Mouse (Mus musculus) brain, embryonic 14.5 days (tissue): Measurements from ENCODE around the gene Araf.

ENCODE experiments used
- CTCF ChIP-seq: fragments of 200-500 bp; IDR thresholded peaks from 2 replicates; pipeline ENCODE4 v1.5.1; 2012; ENCODE audit warnings: inconsistent platforms, mild to moderate bottlenecking, moderate library complexity, borderline replicate concordance; ENCODE audit not compliant: insufficient read depth, insufficient read length; ENCODE audit errors: extremely low read depth
- POLR2A ChIP-seq: fragments of 200-500 bp; IDR thresholded peaks from 2 replicates; pipeline ENCODE4 v1.6.1; 2012; ENCODE audit warnings: mild to moderate bottlenecking, inconsistent platforms, borderline replicate concordance; ENCODE audit not compliant: poor library complexity, insufficient read depth, insufficient read length, severe bottlenecking; ENCODE audit errors: extremely low read depth

DNA sequence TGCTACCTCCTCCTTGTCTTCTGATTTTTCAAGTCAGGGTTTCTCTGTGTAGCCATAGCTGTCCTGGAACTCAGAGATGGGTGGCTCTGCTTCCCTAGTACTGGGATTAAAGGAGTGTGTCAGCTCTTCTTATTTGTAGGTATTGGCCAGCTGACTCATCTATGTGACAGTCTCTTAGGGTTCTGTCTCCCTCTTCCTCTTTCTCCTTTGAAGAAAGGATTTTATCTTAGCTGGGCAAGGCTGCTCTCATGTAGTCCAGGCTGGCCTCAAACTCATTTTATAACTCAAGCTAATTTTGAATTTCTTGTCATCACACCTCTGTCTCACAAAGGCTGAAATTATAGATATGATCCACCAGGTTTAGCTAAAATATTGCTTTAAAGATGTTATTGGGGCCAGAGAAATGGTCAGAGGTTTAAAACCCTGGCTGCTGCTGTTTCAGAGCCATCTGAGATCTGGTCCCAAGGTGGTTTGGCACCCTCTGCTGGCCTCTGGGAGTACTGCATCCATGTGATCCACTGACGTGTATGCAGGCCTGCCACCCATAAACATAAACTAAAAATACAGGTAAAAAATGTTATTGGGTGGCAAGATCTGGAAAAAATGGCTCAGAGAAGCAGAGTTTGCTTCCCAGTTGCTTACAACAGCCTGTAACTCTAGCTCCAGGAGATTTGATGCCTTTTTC is 26.8 kb upstream of the Araf start:
- TF ChIP-seq POLR2A, result no peak
- TF ChIP-seq CTCF, result peak; percentile 85
